Mouse (Mus musculus) thymus, adult 2 months (tissue): ENCODE measurements at regions not wholly inside any gene's neighbourhood (a gene's known extent, or its start where the extent isn't known, plus 50 kb on each side); places are given as distances from the start of the nearest gene placed in this dataset.

Experiments
- CTCF ChIP-seq: fragments of 200-500 bp; IDR thresholded peaks from 2 replicates; pipeline ENCODE4 v1.5.1; 2012; ENCODE audit warnings: mild to moderate bottlenecking, control low read depth, low read length, moderate library complexity, borderline replicate concordance; ENCODE audit not compliant: control insufficient read depth, poor library complexity, insufficient read depth; ENCODE audit errors: extremely low read depth
- POLR2A ChIP-seq: fragments of 200-500 bp; IDR thresholded peaks from 2 replicates; pipeline ENCODE4 v1.6.1; 2012; ENCODE audit warnings: mild to moderate bottlenecking, low read length, control low read depth, moderate library complexity; ENCODE audit not compliant: control insufficient read depth, poor library complexity, insufficient read depth; ENCODE audit errors: extremely low read depth

- TF ChIP-seq CTCF (no peak), POLR2A (no peak)
Measured at GRCm38 (mm10) chr8:34485346-34485745, 373.8 kb upstream of the Gm10131 start.
